Mouse (Mus musculus): ENCODE measurements around the gene Prpf38a. TPM values are rescaled to one million over a fixed set of nuclear protein-coding genes. Genes with fewer than 3 reads are reported as not detected.

The Prpf38a gene
- 10 to 100 TPM; 56.9 to 57.0 TPM for total RNA-seq (2023)

DNA sequence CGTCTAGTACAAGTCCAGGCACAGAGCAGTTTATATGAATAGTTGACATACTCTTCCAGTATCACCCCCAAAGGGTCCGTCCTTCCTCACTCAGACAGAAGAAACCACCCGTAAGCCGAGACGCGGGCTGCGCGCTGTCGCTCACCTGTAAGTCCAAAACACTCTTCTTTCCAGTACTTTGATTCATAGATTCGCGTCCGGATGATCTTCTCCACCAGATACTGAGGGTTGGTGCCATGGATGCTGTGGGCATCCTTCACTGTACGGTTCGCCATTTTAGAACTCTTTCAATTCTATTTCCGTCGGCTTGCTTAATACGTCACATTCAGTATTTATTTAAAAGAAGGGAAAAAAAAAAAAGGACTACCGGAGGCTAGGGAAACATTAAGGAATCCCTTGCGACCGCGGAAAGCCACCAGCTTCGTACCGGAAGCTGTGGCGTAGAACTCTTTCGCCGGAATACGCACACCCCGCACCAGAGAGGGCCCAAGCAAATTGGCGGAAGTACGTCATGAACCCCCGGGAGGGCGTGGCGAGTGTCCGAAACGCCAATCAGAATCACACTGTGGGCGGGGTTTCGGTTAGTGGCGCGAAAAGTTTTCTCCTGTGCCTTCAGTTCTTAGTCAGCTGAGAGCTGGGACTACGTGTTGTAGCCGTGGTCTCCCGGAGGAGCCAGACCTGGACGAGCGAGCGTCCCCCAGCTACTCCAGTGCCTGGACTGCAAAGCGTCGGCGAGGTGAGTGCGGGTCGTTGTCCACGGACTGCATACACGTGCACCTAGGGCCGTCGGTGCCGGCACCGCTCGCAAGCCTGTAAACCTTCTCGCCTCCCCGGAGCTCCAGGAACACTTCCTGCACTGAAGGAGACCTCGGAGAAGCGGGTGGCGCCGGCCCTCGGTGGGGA lies at the start of gene Prpf38a, which contains the start of gene Orc1:
TSS of gene Prpf38a (minus strand) at position 497 of the 903 bp plus-strand sequence.
TSS of gene Orc1 (plus strand) at position 584 of the 903 bp plus-strand sequence.

DNA sequence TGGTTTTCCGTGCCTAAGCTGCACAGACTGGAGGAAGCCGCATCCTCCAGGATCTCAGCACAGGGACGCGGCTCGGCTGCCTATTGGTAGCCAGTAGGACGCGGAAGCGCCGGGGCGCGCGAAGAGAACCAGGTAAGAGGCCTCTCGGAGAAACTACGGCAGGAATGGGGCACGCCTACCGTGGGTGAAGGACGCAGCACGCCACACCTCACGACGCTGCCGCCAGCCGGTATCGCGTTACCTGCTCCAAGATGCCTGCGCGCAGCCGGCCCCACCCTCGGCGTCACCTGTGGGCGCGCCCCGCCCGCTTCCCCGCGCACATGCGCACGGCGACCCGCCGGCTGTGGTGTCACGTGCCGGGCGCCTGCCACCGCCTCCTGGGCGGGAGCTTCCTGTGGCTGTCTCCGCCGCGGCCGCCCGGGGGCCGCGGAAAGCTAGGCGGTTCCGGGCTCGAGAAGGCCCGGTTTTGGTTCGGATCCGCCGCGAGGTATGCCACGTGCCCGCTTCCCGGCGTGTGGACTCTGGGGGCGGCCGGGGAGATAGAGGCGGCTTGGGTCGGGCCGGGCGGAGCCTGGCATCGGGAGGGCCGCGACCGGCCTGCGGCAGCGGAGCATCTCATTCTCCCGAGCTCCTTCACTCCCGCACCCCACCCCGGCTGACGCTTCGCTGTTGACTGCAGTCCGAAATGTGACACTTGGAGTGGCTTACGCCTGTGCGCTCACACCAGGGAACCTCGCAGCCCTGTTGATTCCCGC lies 40.6 kb upstream of the Prpf38a start, which contains the start of gene Cc2d1b:
TSS of gene Cc2d1b (plus strand) at position 354 of the 755 bp plus-strand sequence.

Other genes starting within 250 kb of the Prpf38a start
- gene Shisal2a, start 196.0 kb downstream of the Prpf38a start, total RNA-seq (2023), result not detected
- under 1 TPM in 1 of 2 experiments, not detected in 1; 0.44 TPM for gene Gpx7, start 172.4 kb downstream of the Prpf38a start, total RNA-seq (2023)
- gene Tut4, start 119.9 kb downstream of the Prpf38a start, total RNA-seq (2023), result 100 to 1,000 TPM; 168 to 176 TPM
- gene Orc1, start 87 bp upstream of the Prpf38a start, total RNA-seq (2023), result 1 to 10 TPM; 2.8 to 2.9 TPM
- 100 to 1,000 TPM; 117 to 121 TPM for gene Cc2d1b, start 40.6 kb upstream of the Prpf38a start, total RNA-seq (2023)
- gene 3110021N24Rik, start 140.3 kb upstream of the Prpf38a start, total RNA-seq (2023), result not detected
- under 1 TPM in 1 of 2 experiments, not detected in 1; 0.35 TPM for gene Zfyve9, start 201.5 kb upstream of the Prpf38a start, total RNA-seq (2023)